Mouse (Mus musculus): ENCODE results near the gene Kpna3.

DNA sequence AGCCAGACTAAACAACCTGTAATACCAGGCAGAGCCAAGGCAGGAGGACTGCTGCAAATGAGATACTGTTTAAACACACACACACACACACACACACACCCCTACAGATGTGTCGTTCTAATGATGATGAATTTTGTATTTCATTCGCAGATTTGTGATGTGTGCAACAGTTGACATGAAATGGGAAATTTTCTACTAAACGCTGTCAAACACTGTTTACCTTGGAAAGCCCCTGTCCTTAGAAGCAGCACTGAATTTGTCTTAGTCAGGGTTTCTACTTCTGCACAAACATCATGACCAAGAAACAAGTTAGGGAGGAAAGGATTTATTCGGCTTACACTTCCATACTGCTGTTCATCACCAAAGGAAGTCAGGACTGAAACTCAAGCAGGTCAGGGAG is 24.0 kb downstream of the Kpna3 start:
- TF ChIP-seq CTCF (IDR thresholded peaks at IDR 0.05; ENCODE audit: low read depth, low read length) = no peak
- no peak for TF ChIP-seq POLR2A (IDR thresholded peaks at IDR 0.05; ENCODE audit: extremely low read depth, insufficient read depth, low read length)

Measured in liver, adult 2 months (tissue).